Mouse (Mus musculus) embryo, embryonic 9.5 days (tissue): Measurements from ENCODE around the gene Fkbp11.
"Not testable (repeated sequence)": the region's sequence is repeated elsewhere in the genome, so short reads cannot be mapped to it uniquely, and the experiment has no call there.

ENCODE experiments used
- DNase-seq: peaks from one replicate; pipeline ENCODE4 v3.0.0-alpha.2; 2017; ENCODE audit errors: extremely low spot score

The Fkbp11 gene

DNA sequence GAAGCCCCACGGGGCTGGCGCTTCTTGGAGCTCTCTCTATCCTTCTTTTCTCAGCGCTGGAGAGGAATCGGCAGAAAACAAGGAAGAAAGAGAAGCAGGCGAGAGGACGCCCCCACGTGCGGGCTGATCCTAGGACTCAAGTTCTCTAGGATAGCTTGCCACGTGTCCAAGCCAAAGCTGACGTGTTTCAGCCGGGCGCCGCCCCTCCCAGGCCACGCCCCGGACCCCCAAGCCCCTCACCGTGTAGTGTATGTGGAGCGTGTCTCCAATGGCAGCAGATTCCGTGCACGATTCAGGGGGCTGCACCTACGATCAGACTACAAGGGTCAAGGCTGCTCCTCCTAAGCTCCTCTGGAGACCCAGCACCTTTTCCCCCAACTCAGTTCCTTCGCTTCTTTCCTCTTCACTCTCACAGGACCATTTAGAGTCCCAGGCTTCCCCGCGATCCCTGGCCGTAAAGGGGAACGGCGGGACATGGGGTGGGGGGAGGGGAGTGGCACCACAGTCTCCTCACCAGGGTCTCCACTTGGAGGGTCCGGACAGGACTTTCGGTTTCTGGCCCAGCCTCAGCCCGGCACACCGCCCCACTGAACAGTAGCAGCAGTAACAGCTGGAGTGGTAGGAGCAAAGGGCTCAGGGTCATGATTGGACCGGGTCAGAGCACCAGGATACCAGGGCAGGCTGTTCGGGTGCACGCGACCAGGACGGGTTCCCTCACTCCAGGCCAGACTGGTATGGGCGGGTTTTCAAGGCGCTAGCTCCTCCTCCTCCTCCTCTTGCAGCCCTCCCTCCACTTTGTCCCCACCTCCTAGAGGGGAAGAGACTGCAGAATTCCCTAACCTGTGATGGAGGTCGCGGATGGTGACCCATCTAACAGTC lies at the start of gene Fkbp11:
Gene Fkbp11, minus strand, starts transcription at position 756 of the 879 bp plus-strand sequence.
- peak; percentile 81 for DNase-seq

- no peak for DNase-seq
Measured at GRCm38 (mm10) chr15:98777762-98778161, 49.8 kb upstream of the Fkbp11 start, which contains the start of gene Wnt10b. Gene Wnt10b, minus strand, starts transcription at chr15:98778150.

DNA sequence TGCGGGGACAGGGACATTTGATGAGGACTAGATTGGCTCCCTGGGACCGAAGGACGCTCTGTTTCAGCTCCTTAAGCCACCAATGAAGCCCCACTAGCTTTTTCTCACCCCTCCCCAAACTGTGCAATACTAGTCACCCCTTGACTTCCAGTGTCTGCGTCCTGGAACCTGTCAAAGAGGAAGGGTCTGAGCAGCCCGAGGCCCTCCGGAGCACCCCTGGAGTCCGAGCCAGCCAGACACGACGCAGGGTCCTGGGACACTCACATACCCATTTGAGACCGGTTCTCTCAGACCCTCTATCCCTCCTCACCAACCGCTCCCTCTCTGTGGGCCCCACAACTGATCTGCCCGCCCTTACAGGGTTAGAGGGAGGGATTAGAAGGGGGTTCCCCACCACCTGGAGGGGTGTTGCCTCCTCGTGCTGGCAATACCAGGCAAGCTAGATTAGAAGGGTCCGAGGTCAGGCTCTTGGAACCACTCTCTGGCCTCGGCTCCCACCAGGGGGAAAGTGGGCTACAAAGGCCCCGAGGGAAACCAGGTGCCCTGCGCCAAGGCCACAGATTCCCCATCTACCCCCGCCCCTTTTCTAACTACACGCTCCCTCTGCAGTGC lies 49.1 kb upstream of the Fkbp11 start:
- DNase-seq: no peak

- no peak for DNase-seq
Measured at GRCm38 (mm10) chr15:98776280-98777004, 48.4 kb upstream of the Fkbp11 start.

- no peak for DNase-seq
Measured at GRCm38 (mm10) chr15:98775533-98775932, 47.5 kb upstream of the Fkbp11 start.

DNA sequence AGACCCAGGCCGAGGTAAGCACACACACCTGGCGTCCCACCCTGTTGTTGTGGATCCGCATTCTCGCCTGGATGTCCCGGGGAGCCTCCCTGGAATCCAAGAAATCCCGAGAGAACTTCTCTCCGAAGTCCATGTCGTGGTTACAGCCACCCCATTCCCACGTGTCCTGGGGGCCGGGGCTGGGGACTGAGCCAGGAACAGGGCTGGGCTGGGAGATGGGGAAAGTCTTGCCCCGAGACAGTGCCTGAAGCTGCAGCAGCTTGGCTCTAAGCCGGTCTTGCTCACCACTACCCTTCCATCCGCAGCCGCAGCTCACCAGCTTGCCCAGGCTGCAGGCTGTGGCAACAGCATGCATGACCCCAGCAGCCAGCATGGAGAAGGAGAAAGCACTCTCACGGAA lies 46.1 kb upstream of the Fkbp11 start:
- DNase-seq: no peak

GRCm38 (mm10) chr15:98772511-98773211 lies 44.7 kb upstream of the Fkbp11 start:
- DNase-seq: no peak

- no peak for DNase-seq
Measured at GRCm38 (mm10) chr15:98771813-98772425, 43.9 kb upstream of the Fkbp11 start.

- DNase-seq: no peak
Measured at GRCm38 (mm10) chr15:98768259-98768658, 40.3 kb upstream of the Fkbp11 start.

- no peak for DNase-seq
Measured at GRCm38 (mm10) chr15:98765929-98766328, 37.9 kb upstream of the Fkbp11 start.

- DNase-seq: peak; percentile 96
Measured at GRCm38 (mm10) chr15:98762670-98763529, 34.9 kb upstream of the Fkbp11 start, which contains the start of gene Arf3. Gene Arf3, minus strand, starts transcription at chr15:98763214.

- peak; percentile 82 for DNase-seq
Measured at GRCm38 (mm10) chr15:98762201-98762621, 34.2 kb upstream of the Fkbp11 start.

GRCm38 (mm10) chr15:98754125-98754524 lies 26.1 kb upstream of the Fkbp11 start:
- no peak for DNase-seq

DNA sequence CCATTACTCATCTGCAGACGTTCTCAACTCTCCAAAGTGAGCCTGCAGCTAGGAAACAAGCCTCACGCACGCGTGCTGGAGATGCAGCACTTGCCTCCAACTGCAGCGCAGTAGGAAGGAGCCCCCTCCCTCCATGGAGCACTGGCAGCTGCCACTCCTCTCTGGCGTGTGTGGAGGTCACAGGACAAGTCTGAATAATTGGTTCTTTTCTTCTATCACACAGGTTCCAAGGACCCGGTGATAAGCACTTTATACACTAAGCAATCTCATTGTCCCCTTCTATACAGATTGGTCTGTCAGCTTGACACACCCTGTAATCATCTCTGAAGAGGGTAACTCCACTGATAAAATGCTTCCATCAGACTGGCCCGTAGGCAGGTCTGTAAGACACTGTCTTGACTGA lies 25.0 kb upstream of the Fkbp11 start:
- DNase-seq: no peak

- DNase-seq: no peak
Measured at GRCm38 (mm10) chr15:98749093-98749492, 21.1 kb upstream of the Fkbp11 start.

GRCm38 (mm10) chr15:98747296-98747695 lies 19.3 kb upstream of the Fkbp11 start:
- DNase-seq: no peak

GRCm38 (mm10) chr15:98746344-98746965 lies 18.5 kb upstream of the Fkbp11 start:
- no peak for DNase-seq

- not testable (repeated sequence) for DNase-seq
Measured at GRCm38 (mm10) chr15:98743863-98744262, 15.9 kb upstream of the Fkbp11 start.

- DNase-seq: no peak
Measured at GRCm38 (mm10) chr15:98742766-98743428, 14.9 kb upstream of the Fkbp11 start.
